Mouse (Mus musculus) limb, embryonic 11.5 days (tissue): Measurements from ENCODE around the gene Rfwd3. TPM values are rescaled to one million over a fixed set of nuclear protein-coding genes. Genes with fewer than 3 reads are reported as not detected.

Experiments used
- ATAC-seq: fragments of 200-750 bp; cut with Nextera tagmentation; 2 replicates; pipeline ENCODE4 v1.8.0; 2017; ENCODE audit warnings: low read depth; ENCODE audit not compliant: insufficient number of reproducible peaks, low FRiP score, low TSS enrichment
- DNase-seq: peaks from one replicate; pipeline ENCODE4 v3.0.0-alpha.2; 2015; ENCODE audit warnings: low spot score
- H3K27ac ChIP-seq: fragments of 300-500 bp; sonication (generic); replicated peaks from 2 replicates; pipeline ENCODE4 v1.5.1; 2014; ENCODE audit warnings: low read depth, mild to moderate bottlenecking, low read length
- H3K27me3 ChIP-seq: fragments of 300-500 bp; sonication (generic); 2 replicates; pipeline ENCODE4 v1.6.1; 2014; ENCODE audit warnings: mild to moderate bottlenecking, low read length, mixed read lengths; ENCODE audit not compliant: control insufficient read depth, insufficient read depth
- H3K36me3 ChIP-seq: fragments of 300-500 bp; sonication (generic); 2 replicates; pipeline ENCODE4 v1.6.1; 2014; ENCODE audit warnings: mild to moderate bottlenecking, low read length, moderate library complexity, mixed read lengths; ENCODE audit not compliant: control insufficient read depth, insufficient read depth
- H3K4me1 ChIP-seq: fragments of 300-500 bp; sonication (generic); 2 replicates; pipeline ENCODE4 v1.6.1; 2014; ENCODE audit warnings: low read length, mixed read lengths; ENCODE audit not compliant: control insufficient read depth, insufficient read depth
- H3K4me2 ChIP-seq: fragments of 300-500 bp; sonication (generic); 2 replicates; pipeline ENCODE4 v1.6.1; 2014; ENCODE audit warnings: low read depth, mild to moderate bottlenecking, moderate library complexity; ENCODE audit not compliant: severe bottlenecking
- H3K4me3 ChIP-seq: fragments of 300-500 bp; sonication (generic); 2 replicates; pipeline ENCODE4 v1.5.1; 2014; ENCODE audit warnings: low read depth, low read length
- H3K9ac ChIP-seq: fragments of 300-500 bp; sonication (generic); 2 replicates; pipeline ENCODE4 v1.6.1; 2014; ENCODE audit warnings: mild to moderate bottlenecking, low read length
- H3K9me3 ChIP-seq: fragments of 300-500 bp; sonication (generic); 2 replicates; pipeline ENCODE4 v1.6.1; 2016; ENCODE audit warnings: low read length; ENCODE audit not compliant: control insufficient read depth
- WGBS: fragments of 180-500 bp; shearing (Covaris S2); extraction: QIAGEN DNeasy Blood & Tissue Kit; methylation state at CpG from one replicate; pipeline ENCODE4 v1.1.7; 2014; 5-methylcytosine and 5-hydroxymethylcytosine counted together
- polyA plus RNA-seq: library from polyadenylated mRNA; unstranded; fragments of >200 nt; fragmentation: Nextera tagmentation; extraction: Ambion mirVana; gene quantifications from 2 replicates; pipeline ENCODE4 v1.2.1, GENCODE M21; 2014

The Rfwd3 gene
- polyA plus RNA-seq, 1 experiment from 2014 or later = 95.9 TPM

DNA sequence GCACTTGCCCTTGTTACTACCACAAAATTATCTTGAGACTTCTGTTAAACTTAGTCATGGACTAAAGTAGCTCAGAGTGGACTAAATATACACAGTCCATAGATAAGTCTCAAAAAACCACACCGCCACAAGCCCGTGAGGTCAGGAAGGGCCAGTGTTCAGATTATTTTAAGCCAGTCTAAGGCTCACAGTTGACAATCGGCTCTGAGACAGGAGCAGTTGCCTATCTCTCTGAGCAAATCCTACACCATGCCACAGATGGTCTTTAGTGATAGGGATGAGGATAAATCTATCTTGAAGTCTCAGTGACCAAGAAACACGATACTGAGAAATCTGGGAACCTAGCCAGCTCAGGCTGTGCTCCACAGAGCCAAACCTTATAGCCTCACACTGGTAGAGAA is 38.0 kb downstream of the Rfwd3 start:
- Histone ChIP-seq H3K27me3 (no peaks in the 10 kb centered on the region), H3K9ac (no peak overlapping the region), H3K36me3 (no peaks in the 10 kb centered on the region), H3K27ac (no peak overlapping the region), H3K4me2 (no peak overlapping the region), H3K4me1 (no peaks in the 10 kb centered on the region), H3K4me3 (no peak overlapping the region), H3K9me3 (no peaks in the 10 kb centered on the region)
- WGBS = 88% methylated on average over 4 of the region's 4 CpGs
- ATAC-seq = no peak
- DNase-seq = no peak

- no peak for ATAC-seq
- 91% methylated on average over 5 of the region's 5 CpGs for WGBS
- no peak overlapping the region for H3K4me2 ChIP-seq
Observed at GRCm38 (mm10) chr8:111260251-111260650, 39.8 kb downstream of the Rfwd3 start.

DNA sequence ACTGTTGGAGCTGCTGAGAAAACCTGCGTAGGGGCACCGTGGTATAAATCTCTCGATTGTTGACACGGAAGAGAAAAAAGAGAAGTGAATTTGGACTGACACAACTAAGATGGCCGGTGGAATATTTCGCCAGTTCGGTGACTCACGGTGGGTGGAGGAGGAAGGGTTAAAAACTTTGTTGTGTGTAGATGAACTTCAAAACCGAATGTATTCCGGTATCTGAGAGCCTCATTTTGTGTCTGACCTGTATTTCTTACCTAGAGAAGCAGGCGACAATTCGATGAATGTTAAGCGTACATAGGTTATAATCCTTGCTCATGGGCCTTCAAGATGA is 40.6 kb downstream of the Rfwd3 start:
- H3K4me3 ChIP-seq = peak overlapping the region; percentile 90
- peak overlapping the region; percentile 97 for H3K9ac ChIP-seq
- H3K4me1 ChIP-seq = no peaks in the 10 kb centered on the region
- peak overlapping the region; percentile 26 for H3K4me2 ChIP-seq
- no peaks in the 10 kb centered on the region for H3K9me3 ChIP-seq
- DNase-seq (no peak), ATAC-seq (no peak)
- no peaks in the 10 kb centered on the region for H3K27me3 ChIP-seq
- WGBS = 14% methylated on average over 13 of the region's 13 CpGs
- H3K36me3 ChIP-seq = no peaks in the 10 kb centered on the region
- H3K27ac ChIP-seq = peak overlapping the region; percentile 97; the same call in 1 of the 2 replicates

More at GRCm38 (mm10) chr8:111260251-111260650, 39.8 kb downstream of the Rfwd3 start:
- Histone ChIP-seq H3K27me3 (no peaks in the 10 kb centered on the region), H3K9ac (no peak overlapping the region), H3K9me3 (no peaks in the 10 kb centered on the region), H3K36me3 (no peaks in the 10 kb centered on the region), H3K4me3 (no peak overlapping the region), H3K27ac (no peak overlapping the region), H3K4me1 (no peaks in the 10 kb centered on the region)
- no peak for DNase-seq

DNA sequence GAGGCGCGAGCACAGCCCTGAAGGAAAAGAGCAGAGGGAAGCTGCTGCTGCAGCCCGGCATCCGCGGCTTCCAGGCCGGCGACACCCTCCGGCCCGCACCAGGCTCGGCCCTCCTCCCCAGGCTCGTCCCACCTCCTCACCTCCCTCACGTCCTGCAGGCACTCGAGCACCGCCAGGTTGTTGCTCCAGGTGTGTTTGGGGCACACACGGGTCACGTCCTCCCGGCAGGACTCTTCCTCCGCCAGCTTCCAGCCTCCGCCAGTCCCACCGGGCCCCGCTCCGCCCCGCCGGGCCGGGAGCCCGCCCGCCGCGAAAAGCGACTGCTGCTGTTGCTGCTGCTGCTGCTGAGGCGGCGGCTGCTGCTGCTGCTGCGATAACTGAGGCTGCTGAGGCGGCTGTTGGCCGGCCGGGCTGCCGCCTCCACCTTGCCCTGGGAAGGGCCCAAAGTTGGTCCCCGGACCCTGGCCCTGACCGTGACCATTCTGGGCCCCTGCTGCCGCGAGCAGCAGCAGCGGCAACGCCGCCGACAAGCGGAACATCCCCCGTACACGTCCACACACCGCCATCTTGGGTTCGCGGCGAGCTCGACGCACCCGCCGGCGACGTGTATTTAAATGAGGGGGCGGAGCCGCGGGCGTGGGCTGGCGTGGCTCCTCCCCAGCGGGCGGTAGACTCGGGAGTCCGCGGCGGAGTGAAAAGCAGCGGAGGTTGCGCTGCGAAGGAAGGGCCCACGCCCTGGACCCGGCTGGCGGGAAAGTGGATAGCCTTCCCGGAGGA is 41.2 kb downstream of the Rfwd3 start, which contains the start of gene Glg1:
Gene Glg1, minus strand, starts transcription at position 586 of the 777 bp plus-strand sequence.
- DNase-seq = peak; percentile 96
- under 1% methylated on average over 73 of the region's 76 CpGs for WGBS
- Histone ChIP-seq H3K27me3 (no peaks in the 10 kb centered on the region), H3K36me3 (no peaks in the 10 kb centered on the region), H3K4me3 (peak within 1 kb of the TSS; percentile 90), H3K4me2 (peak within 1 kb of the TSS; percentile 26), H3K27ac (peak within 1 kb of the TSS; percentile 97), H3K9me3 (no peaks in the 10 kb centered on the region), H3K9ac (peak within 1 kb of the TSS; percentile 97), H3K4me1 (no peaks in the 10 kb centered on the region)
- peak; percentile 93 for ATAC-seq

DNA sequence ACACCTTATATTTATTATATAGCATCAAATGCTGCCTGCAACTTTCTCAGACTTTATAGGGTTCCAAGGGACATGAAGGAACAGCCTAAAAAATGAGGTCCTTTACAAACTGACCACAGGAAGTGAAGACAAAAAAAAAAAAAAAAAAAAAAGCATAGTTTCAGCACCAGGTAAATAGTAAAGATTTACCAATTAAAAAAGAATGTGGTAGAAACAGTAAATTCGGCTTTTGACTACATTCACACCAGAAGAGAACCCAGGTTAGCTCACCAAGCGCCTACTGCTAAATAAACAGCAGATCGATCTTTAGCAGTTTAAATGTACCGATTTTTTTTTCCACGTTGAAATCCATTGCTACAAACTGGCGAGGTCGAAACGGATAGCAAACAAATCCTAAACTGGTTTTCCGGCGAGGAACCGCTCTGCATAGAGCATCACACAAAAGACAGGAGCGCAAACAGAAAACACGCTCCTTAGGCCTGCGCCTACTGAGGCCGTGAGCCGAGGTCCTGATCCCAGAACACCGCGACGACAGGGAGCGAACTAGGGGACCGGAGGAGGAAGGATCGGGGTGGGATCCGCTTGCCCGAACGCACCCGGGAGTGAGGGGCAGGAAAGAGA is 41.9 kb downstream of the Rfwd3 start:
- Histone ChIP-seq H3K4me1 (no peaks in the 10 kb centered on the region), H3K4me3 (peak overlapping the region; percentile 90), H3K9me3 (no peaks in the 10 kb centered on the region), H3K36me3 (no peaks in the 10 kb centered on the region), H3K27me3 (no peaks in the 10 kb centered on the region), H3K27ac (peak overlapping the region; percentile 97), H3K9ac (peak overlapping the region; percentile 97), H3K4me2 (peak overlapping the region; percentile 26)
- ATAC-seq = peak; percentile 44
- under 1% methylated on average over 26 of the region's 26 CpGs for WGBS
- no peak for DNase-seq

GRCm38 (mm10) chr8:111252487-111253112 is 47.4 kb downstream of the Rfwd3 start:
- WGBS = 88% methylated on average over 4 of the region's 4 CpGs
- H3K9me3 ChIP-seq = no peaks in the 10 kb centered on the region
- no peak overlapping the region for H3K4me2 ChIP-seq
- 0 out of 2 replicates have a peak, but pooled peaks cover 2% of the 10 kb centered on the region for H3K4me1 ChIP-seq
- ATAC-seq (no peak), DNase-seq (no peak)
- H3K27me3 ChIP-seq = no peaks in the 10 kb centered on the region
- H3K36me3 ChIP-seq = no peaks in the 10 kb centered on the region
- H3K4me3 ChIP-seq = no peak overlapping the region
- H3K27ac ChIP-seq = no peak overlapping the region
- no peak overlapping the region for H3K9ac ChIP-seq

DNA sequence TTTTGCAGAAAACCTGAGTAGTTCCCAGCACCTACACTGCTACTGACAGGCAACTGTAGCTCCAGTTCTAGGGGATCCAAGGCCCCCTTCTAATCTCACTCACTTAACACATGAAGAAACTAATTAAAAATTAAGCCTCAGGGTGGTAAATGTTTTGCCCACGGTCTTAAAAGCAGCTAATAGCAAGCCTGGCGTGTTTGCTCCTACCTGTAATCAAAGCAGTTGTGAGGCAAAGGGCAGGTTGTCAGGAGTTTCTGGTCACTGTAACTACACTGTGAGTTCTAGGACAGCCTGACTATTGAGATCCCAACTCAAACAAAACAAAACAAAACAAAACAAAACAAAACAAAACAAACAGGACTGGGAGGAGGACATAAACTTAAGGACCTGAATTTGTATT is 49.9 kb downstream of the Rfwd3 start:
- Histone ChIP-seq H3K9ac (no peak overlapping the region), H3K27me3 (no peaks in the 10 kb centered on the region), H3K4me3 (no peak overlapping the region), H3K36me3 (no peaks in the 10 kb centered on the region), H3K4me1 (0 out of 2 replicates have a peak, but pooled peaks cover 2% of the 10 kb centered on the region), H3K9me3 (no peaks in the 10 kb centered on the region), H3K4me2 (no peak overlapping the region), H3K27ac (no peak overlapping the region)
- WGBS = 47% methylated on average over 2 of the region's 2 CpGs
- ATAC-seq (no peak), DNase-seq (no peak)

GRCm38 (mm10) chr8:111248136-111248535 is 51.9 kb downstream of the Rfwd3 start:
- Histone ChIP-seq H3K36me3 (no peaks in the 10 kb centered on the region), H3K9me3 (no peaks in the 10 kb centered on the region), H3K9ac (no peak overlapping the region), H3K27me3 (no peaks in the 10 kb centered on the region), H3K4me1 (0 out of 2 replicates have a peak, but pooled peaks cover 2% of the 10 kb centered on the region), H3K4me3 (no peak overlapping the region), H3K27ac (no peak overlapping the region), H3K4me2 (no peak overlapping the region)
- DNase-seq = no peak
- ATAC-seq = no peak
